Mouse (Mus musculus) spleen, postnatal 4 days (tissue): ENCODE data around the gene Mrln.

Source experiments
- DNase-seq, 2 experiments: peaks; one replicate each; pipeline ENCODE4 v3.0.0; 2022; ENCODE audit warnings: low spot score in 2 of 2

Mrln gene

GRCm38 (mm10) chr10:70255601-70256210 is 51.2 kb downstream of the Mrln start:
- DNase-seq = no peak

GRCm38 (mm10) chr10:70257029-70257428 is 52.6 kb downstream of the Mrln start:
- no peak for DNase-seq

- DNase-seq = no peak
Observed at GRCm38 (mm10) chr10:70260904-70261303, 56.4 kb downstream of the Mrln start.

DNA sequence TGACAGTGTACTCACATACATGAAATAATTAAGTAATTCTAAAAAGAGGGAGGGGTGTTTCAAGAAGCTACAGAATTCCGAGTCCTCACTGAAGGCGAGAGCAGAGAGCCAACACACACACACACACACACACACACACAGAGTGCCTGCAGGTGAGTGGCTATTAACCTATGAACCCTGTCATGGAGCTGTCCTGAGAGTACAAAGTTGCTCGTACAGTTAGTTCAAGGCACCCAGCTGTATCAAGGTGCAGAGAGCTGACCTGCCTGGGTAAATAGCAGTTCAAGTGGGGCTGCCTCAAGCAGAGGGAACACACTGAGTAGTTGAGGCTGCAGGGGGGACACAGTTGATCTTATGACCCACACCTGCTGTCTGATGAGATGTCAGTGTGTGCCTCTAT is 57.6 kb downstream of the Mrln start:
- DNase-seq = no peak

- DNase-seq = no peak
Observed at GRCm38 (mm10) chr10:70263681-70264189, 59.3 kb downstream of the Mrln start.

GRCm38 (mm10) chr10:70264337-70265036 is 60.0 kb downstream of the Mrln start:
- DNase-seq = no peak

GRCm38 (mm10) chr10:70266501-70266900 is 62.0 kb downstream of the Mrln start:
- no peak for DNase-seq

DNA sequence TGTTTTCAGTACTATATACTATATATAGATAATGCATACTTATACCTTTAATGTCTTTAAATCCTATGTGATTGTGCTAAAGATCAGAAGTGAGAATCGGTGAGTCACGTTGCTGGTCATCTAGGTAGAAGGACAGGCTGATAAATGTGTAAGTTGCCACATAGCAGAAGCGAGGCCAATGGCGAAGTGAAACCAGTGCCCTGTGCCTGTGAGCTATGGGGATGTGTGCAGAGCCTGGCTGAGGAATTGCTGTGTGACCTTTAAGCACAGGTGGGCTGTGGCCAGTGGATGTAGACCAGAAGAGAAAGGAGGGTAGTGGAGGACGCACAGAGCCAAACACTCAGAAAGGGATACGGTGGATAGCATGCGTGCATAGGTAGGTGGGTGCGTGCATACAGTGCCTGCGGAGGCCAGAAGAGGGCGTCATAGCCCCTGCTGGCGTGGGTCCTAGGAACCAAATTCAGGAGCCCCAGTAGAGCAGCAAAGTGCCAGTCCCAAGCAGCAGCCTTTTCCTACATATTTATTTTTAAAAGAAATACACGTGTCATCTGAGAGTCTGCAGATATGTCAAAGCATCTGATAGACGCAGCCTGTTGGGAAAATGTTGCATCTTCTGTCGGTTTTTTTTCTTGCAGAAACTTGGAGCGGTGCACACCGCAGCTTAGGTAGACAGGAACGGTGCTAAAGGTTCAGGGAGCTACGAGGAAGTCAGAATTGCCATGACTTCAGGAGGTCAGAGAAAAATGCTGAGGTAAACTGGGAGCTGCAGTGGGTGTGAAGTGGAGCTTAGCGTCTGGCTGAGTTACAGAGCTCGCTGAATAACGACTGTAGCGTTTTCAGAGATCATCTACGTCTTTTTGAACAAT is 64.3 kb downstream of the Mrln start:
- DNase-seq = no peak
